Mouse (Mus musculus) urinary bladder, postnatal 25 days (tissue): Measurements from ENCODE around the gene Abcg5.

Source experiments
- DNase-seq: peaks from one replicate; pipeline ENCODE4 v3.0.0; 2022; ENCODE audit warnings: low spot score

Gene Abcg5

GRCm38 (mm10) chr17:84685286-84685685, 2.5 kb upstream of the Abcg5 start:
- DNase-seq: no peak

- DNase-seq: no peak
Observed at GRCm38 (mm10) chr17:84684284-84684683, 1.5 kb upstream of the Abcg5 start.

GRCm38 (mm10) chr17:84681670-84682069, 1.1 kb downstream of the Abcg5 start:
- no peak for DNase-seq

- no peak for DNase-seq
Observed at GRCm38 (mm10) chr17:84677595-84677994, 5.2 kb downstream of the Abcg5 start.

GRCm38 (mm10) chr17:84675951-84676366, 6.9 kb downstream of the Abcg5 start, which contains the start of gene Abcg8:
Gene Abcg8 (plus strand): TSS chr17:84676302.
- peak; percentile 10 for DNase-seq

- DNase-seq: no peak
Observed at GRCm38 (mm10) chr17:84675204-84675603, 7.6 kb downstream of the Abcg5 start.

- no peak for DNase-seq
Observed at GRCm38 (mm10) chr17:84674048-84674447, 8.8 kb downstream of the Abcg5 start.

- no peak for DNase-seq
Observed at GRCm38 (mm10) chr17:84672376-84673369, 10.1 kb downstream of the Abcg5 start.

GRCm38 (mm10) chr17:84667848-84668247, 15.0 kb downstream of the Abcg5 start:
- DNase-seq: no peak

GRCm38 (mm10) chr17:84665691-84666090, 17.1 kb downstream of the Abcg5 start:
- DNase-seq: no peak

GRCm38 (mm10) chr17:84665053-84665452, 17.8 kb downstream of the Abcg5 start:
- DNase-seq: no peak

- DNase-seq: no peak
Observed at GRCm38 (mm10) chr17:84658951-84659350, 23.9 kb downstream of the Abcg5 start.

GRCm38 (mm10) chr17:84658195-84658594, 24.6 kb downstream of the Abcg5 start:
- no peak for DNase-seq

- no peak for DNase-seq
Observed at GRCm38 (mm10) chr17:84657782-84658181, 25.0 kb downstream of the Abcg5 start.

GRCm38 (mm10) chr17:84657422-84657732, 25.4 kb downstream of the Abcg5 start:
- DNase-seq: no peak

GRCm38 (mm10) chr17:84656653-84657421, 26.0 kb downstream of the Abcg5 start:
- no peak for DNase-seq

GRCm38 (mm10) chr17:84656205-84656604, 26.6 kb downstream of the Abcg5 start:
- no peak for DNase-seq

- no peak for DNase-seq
Observed at GRCm38 (mm10) chr17:84653544-84653943, 29.3 kb downstream of the Abcg5 start.

GRCm38 (mm10) chr17:84650302-84651017, 32.4 kb downstream of the Abcg5 start:
- DNase-seq: no peak

GRCm38 (mm10) chr17:84647630-84648029, 35.2 kb downstream of the Abcg5 start:
- DNase-seq: no peak

- DNase-seq: no peak
Observed at GRCm38 (mm10) chr17:84646477-84646876, 36.3 kb downstream of the Abcg5 start.

GRCm38 (mm10) chr17:84645894-84646293, 36.9 kb downstream of the Abcg5 start:
- DNase-seq: no peak
